Mouse (Mus musculus) monocyte, adult 5-6 weeks (primary cell): ENCODE measurements at regions not wholly inside any gene's neighbourhood (a gene's known extent, or its start where the extent isn't known, plus 50 kb on each side); places are given as distances from the start of the nearest gene placed in this dataset.

Experiments
- ATAC-seq: fragments of 153-309, 156-312 bp; replicated peaks from 2 replicates; pipeline ENCODE4 v1.8.0; 2017; ENCODE audit warnings: mild to moderate bottlenecking; ENCODE audit not compliant: low TSS enrichment, insufficient number of reproducible peaks, severe bottlenecking, poor library complexity, low FRiP score

DNA sequence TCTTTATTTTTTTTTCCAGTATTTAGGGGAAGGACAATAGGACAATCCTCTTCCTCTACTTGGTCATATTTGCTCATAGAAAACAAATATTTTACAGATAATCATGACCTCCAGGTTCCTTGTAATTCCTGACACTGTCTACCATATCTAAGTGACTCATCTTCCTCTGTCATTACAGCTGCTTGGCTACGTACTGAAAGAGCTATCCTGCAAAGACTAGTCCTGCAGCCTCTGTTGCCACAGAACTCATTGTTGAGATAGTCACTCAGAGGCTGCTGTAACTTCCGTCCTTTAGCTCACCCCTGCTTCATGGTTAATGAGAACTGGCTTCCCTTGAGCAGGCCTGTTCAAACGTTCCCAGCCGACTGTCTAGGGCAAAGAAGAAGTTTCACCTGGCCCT is 93.7 kb upstream of the Tsc22d2 start:
- ATAC-seq: no peak

DNA sequence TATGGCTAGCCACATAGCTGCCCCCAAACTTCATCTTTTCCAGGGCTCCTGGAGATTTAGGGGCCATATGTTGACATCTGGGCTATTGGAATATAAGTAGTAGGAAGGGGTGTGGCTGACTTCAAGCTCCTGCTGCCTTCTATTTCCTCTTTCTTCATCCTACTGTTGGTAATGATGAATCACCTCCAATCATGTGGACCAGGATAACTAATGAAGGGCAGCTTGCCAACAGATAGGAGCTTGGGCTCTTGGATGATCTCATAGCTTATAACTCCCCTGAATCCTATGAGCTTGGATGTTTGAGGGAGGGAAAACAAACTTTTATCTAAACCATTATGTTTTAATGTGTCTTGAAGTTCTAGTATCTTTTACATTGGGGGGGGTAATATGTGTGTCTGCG is 92.2 kb upstream of the Tsc22d2 start:
- no peak for ATAC-seq

DNA sequence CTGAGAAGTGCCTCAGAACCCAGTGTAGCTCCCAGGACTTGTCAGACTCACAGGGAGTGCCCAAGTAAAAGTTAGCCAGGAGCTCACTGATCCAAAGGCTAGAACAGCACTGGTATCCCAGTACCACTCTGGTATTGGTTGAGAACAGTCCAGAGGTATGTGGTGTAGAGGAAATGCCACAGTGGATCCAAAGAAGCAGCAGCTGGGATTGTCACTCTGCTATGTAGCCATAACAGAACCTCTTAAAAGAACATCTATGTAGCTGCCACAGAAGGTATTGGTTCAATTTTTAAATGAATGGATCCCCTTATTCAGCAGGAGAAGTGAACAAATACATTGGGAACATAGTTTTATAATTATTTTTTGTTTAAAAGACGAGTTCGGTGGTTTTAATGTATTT is 86.8 kb upstream of the Tsc22d2 start:
- ATAC-seq: no peak

DNA sequence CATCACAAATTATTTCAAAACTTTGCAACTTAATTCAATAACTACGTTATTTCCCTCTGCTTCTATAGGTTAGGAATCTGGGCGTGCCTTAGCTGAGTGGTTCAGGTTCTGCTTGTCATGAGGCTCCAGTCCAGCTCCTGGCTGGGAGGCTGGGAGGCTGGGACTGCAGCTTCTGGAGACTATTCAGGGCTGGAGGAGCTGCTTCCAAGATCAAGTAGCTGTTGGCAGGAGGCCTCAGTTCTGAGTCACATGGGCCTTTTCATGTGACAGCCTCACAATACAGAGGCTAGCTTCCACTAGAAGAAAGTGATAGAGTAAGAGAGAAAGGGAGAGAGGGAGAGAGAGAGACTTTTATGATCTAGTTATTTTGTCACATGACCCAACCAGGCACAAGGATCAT is 84.3 kb upstream of the Tsc22d2 start:
- no peak for ATAC-seq

DNA sequence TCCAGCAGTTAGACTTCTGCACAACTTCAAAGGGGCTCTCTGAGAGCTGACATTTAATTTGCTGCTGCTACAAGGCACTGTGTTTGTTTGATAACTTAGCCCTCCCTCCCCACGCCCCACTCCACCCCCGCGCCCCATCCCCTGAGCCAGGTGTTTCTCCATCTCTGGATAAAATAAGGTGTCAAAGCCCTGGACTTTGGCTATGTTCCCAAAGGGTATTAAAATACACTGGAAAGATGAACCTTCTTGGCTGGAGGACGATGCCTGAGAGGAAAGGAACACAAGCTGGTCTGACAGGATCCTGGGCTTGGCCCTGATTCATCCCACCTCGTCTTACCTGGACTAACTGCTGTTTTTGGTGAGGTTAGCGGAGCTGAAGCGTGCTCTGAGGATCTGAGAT is 80.5 kb upstream of the Tsc22d2 start:
- ATAC-seq: no peak

DNA sequence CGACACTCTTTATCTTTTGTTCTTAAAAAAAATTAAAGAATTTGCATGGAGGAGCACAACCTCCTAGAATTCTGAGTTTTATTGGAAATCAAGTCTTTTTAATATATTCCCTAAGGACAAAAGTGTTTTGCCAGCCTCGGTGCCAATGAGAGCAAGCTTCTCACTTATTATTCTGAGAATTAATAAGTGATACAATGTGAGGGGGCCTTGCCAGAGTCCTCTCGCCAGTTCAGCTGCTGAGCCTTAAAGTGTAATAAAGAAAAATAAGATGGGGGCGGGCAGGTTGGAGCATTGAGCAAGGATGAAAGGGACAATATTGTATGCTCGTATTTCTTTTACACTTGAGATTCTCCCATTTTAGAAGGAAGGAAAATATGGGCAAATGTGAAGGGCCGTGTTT is 79.2 kb upstream of the Tsc22d2 start:
- ATAC-seq: no peak

DNA sequence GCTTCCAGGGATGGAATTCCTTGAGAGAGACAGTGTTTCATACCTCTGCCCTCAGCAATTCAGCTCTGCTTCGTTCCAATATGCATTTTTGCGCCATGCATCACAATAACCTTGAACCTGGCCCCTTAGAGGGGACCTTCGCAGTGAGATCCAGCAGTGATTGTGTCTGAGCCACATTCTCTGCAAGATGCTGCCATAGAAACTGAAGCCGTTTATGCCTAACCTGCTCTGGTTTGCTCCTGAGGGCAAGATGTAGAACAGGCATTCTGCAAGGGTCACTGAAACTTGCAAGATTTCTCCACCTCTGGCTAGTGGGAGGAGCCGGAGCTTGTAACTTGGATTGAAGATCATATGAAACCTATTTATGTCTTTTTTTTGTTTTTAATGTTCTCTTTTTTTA is 78.4 kb upstream of the Tsc22d2 start:
- no peak for ATAC-seq

DNA sequence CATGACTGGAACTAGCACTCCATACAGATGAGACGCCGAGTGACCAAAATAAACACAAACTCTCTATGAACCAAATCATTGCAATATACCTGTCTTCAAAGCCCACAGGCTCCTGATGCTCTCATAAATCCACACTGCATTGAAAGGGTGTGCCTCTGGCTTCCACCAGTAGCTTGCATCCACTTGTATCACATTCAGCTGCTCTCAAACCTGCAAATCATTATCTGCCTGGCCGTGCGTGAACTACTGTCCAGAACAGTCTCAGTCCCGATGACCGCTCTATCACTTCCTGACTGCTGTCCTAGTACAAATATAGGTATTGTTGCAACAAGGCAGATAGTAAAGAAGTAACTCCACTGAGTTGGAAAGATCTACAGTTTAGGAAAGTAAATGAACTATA is 77.9 kb upstream of the Tsc22d2 start:
- ATAC-seq: no peak

DNA sequence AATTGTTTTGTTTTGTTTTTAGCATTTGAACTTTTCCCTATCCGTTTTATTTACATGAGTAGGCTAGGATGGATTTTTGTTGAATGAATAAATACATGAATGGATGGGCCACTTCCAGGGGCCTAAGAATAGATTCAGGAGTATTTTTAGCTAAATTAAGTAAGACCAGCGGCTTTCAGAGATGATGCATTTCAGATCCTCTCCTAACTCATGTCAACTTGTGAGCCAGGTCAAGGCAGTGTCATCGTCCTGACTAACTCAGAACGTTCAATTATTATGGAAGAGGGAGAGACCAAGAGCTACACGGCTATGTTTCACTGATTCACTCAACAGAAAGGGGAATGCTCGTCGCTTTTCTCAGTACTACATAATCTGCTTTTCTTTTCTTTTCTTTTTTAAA is 75.5 kb upstream of the Tsc22d2 start:
- ATAC-seq: no peak

DNA sequence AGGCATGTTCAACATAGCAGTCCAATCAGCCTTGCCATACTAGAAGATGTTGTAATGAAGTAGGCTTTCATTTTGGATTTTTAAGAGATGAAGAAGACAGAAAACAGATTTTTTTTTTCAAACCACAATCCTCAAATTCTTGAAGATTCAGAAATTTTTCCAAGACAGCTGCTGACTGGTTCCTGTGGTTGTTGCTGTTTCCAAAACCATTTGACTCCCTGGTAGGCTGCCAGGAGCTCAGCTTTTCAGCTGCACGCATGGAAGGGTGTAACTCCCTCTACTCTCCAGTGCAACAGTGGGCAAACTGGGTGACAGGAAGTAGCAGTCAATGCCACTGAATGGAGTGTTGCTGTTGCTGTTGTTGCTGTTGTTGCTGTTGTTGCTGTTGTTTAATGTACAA is 72.4 kb upstream of the Tsc22d2 start:
- ATAC-seq: no peak

DNA sequence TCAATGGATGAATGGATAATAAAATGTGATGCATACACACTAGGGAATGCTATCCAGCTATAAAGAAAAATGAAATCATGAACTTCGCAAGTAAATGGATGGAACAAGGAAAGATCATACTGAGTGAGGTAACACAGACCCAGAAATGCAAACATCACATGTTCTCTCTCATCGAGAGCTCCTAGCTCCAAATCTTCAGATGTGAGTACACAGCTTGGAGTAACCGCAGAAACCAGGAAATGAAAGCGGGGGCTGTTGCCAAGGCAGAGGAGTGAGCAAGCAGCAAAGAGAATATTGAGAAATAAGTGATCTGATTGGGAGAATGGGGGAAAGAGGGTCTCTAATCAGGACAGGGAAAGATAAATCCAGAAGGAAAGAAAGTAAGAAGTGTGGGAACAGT is 52.0 kb upstream of the Tsc22d2 start:
- ATAC-seq: no peak

DNA sequence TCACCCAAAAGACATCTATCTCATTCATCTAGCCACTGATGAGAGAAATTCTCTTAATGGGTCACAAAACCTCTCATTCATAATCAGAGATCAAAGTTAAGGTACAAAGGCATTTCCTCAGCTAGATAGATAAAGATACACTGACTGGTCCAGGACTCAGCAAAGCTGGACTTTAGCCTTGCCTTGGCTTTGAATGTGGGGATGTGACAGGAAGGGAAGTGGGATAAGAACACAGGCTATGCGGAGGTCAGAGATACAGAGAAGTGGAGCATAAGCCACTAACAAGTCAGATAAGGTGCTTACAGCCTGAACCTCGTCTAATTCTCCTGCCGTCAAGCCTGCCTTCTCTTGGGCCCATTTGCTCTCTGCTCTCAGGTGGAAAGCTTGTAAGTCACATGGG is 50.0 kb upstream of the Tsc22d2 start:
- no peak for ATAC-seq
